ENCODE assay signal across 13 mouse cellular contexts in the genomic region with DNA sequence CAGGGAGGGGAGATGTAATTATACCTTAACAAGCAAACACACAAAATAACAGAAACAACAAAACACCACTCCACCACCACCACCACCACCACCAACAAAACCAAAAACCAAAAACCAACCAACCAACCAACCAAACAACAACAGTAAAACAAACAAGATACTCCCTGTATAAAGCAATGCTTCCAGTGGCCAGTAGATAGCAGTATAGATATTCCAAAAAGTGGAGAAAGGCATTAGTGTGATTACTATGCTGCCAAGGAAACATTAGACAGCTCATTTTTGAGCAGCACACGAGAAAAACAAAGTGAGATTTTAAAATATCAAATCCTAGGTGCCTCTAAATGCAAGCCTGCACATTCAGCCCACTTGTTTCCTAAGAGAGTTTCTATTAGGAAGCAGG. TPM values are rescaled to one million over a fixed set of nuclear protein-coding genes. Genes with fewer than 3 reads are reported as not detected.
DNase-seq lines count a peak whose midpoint lies in the region; ATAC-seq and TF ChIP-seq lines count a peak whose summit lies in the region.
"Had no signal": no experiment of that assay in that cellular context is flagged by ENCODE, and none has a peak within 500 bp of the region (broad histone marks: within the 10 kb centered on the region; RNA-seq: fewer than 3 reads in every experiment).

No protein-coding gene starts in this region.

- no peak overlapping the region for H3K27ac ChIP-seq in embryonic facial prominence, embryonic 11.5 days (replicated peaks; ENCODE audit: low read depth, low read length)
- H3K27ac ChIP-seq in embryonic facial prominence, embryonic 10.5 days (replicated peaks), result no peak overlapping the region
- no peak overlapping the region for H3K27ac ChIP-seq in kidney, adult 2 months (ENCODE audit: insufficient read depth, low read depth, low read length)
- H3K27ac ChIP-seq in midbrain, embryonic 16.5 days (ENCODE audit: low read length), result no peak overlapping the region
- no peak overlapping the region for H3K27ac ChIP-seq in midbrain, embryonic 11.5 days (ENCODE audit: low read depth, low read length)
- H3K27ac ChIP-seq: embryonic facial prominence, embryonic 13.5 days; heart, embryonic 13.5 days; liver, embryonic 14.5 days had no signal

- TF ChIP-seq POLR2A in kidney, adult 2 months (IDR thresholded peaks at IDR 0.05; ENCODE audit: low read depth, low read length), result no peak

- peak; percentile 1 for DNase-seq in embryonic facial prominence, embryonic 11.5 days (ENCODE audit: low spot score)
- no peak for DNase-seq in embryonic facial prominence, embryonic 10.5 days (ENCODE audit: low spot score)
- peak; percentile 16 for DNase-seq in kidney, adult 2 months
- DNase-seq in kidney, postnatal 4 days, result no peak
- DNase-seq in midbrain, embryonic 11.5 days (ENCODE audit: low spot score, missing footprints), result no peak
- no peak for DNase-seq in ovary, adult 18-20 months (ENCODE audit: low spot score)
- no peak for DNase-seq in embryo, embryonic 11 days
- DNase-seq: kidney, adult 8-10 months; thymus, postnatal 25 days had no signal

- no peak for TF ChIP-seq CTCF in kidney, adult 2 months (conservative IDR thresholded peaks at IDR 0.05; ENCODE audit: insufficient read depth, insufficient read length, low read depth, low read length)

- no peaks in the 10 kb centered on the region for H3K4me1 ChIP-seq in embryonic facial prominence, embryonic 11.5 days (ENCODE audit: control insufficient read depth, insufficient read depth, low read length)
- H3K4me1 ChIP-seq in embryonic facial prominence, embryonic 10.5 days, result no peaks in the 10 kb centered on the region
- no peaks in the 10 kb centered on the region for H3K4me1 ChIP-seq in kidney, adult 2 months (ENCODE audit: control insufficient read depth, insufficient read depth, low read length)
- no peaks in the 10 kb centered on the region for H3K4me1 ChIP-seq in midbrain, embryonic 16.5 days (ENCODE audit: control insufficient read depth, insufficient read depth, low read length)
- no peaks in the 10 kb centered on the region for H3K4me1 ChIP-seq in midbrain, embryonic 11.5 days (ENCODE audit: control insufficient read depth, insufficient read depth, low read length)
- H3K4me1 ChIP-seq: embryonic facial prominence, embryonic 13.5 days; heart, embryonic 13.5 days had no signal

- no peaks in the 10 kb centered on the region for H3K27me3 ChIP-seq in embryonic facial prominence, embryonic 11.5 days (ENCODE audit: control insufficient read depth, insufficient read depth, low read length)
- no peaks in the 10 kb centered on the region for H3K27me3 ChIP-seq in embryonic facial prominence, embryonic 10.5 days (replicated peaks; ENCODE audit: low read depth, poor library complexity, severe bottlenecking)
- H3K27me3 ChIP-seq in kidney, adult 2 months (replicated peaks; ENCODE audit: control insufficient read depth, insufficient read depth, low read length), result no peaks in the 10 kb centered on the region
- H3K27me3 ChIP-seq in midbrain, embryonic 16.5 days (ENCODE audit: control insufficient read depth, insufficient read depth, low read depth, low read length), result no peaks in the 10 kb centered on the region
- no peaks in the 10 kb centered on the region for H3K27me3 ChIP-seq in midbrain, embryonic 11.5 days (ENCODE audit: control insufficient read depth, insufficient read depth, low read length)
- H3K27me3 ChIP-seq: embryonic facial prominence, embryonic 13.5 days had no signal

- H3K4me2 ChIP-seq in embryonic facial prominence, embryonic 11.5 days (ENCODE audit: low read depth, low read length), result no peak overlapping the region
- H3K4me2 ChIP-seq in midbrain, embryonic 16.5 days (ENCODE audit: low read length), result no peak overlapping the region
- no peak overlapping the region for H3K4me2 ChIP-seq in midbrain, embryonic 11.5 days
- H3K4me2 ChIP-seq: embryonic facial prominence, embryonic 13.5 days; heart, embryonic 13.5 days had no signal

- no peak overlapping the region for H3K4me3 ChIP-seq in embryonic facial prominence, embryonic 11.5 days (ENCODE audit: low read depth, low read length)
- no peak overlapping the region for H3K4me3 ChIP-seq in embryonic facial prominence, embryonic 10.5 days
- H3K4me3 ChIP-seq in kidney, adult 2 months (ENCODE audit: insufficient read depth, low read depth, low read length), result no peak overlapping the region
- no peak overlapping the region for H3K4me3 ChIP-seq in midbrain, embryonic 16.5 days (ENCODE audit: low read depth, low read length)
- no peak overlapping the region for H3K4me3 ChIP-seq in midbrain, embryonic 11.5 days (ENCODE audit: low read depth, low read length)
- H3K4me3 ChIP-seq: embryonic facial prominence, embryonic 13.5 days; heart, embryonic 13.5 days had no signal

- no peaks in the 10 kb centered on the region for H3K9me3 ChIP-seq in embryonic facial prominence, embryonic 11.5 days (replicated peaks; ENCODE audit: control insufficient read depth, low read length)
- no peaks in the 10 kb centered on the region for H3K9me3 ChIP-seq in embryonic facial prominence, embryonic 10.5 days
- H3K9me3 ChIP-seq in midbrain, embryonic 16.5 days (replicated peaks; ENCODE audit: control insufficient read depth, low read length, poor library complexity, severe bottlenecking), result no peaks in the 10 kb centered on the region
- no peaks in the 10 kb centered on the region for H3K9me3 ChIP-seq in midbrain, embryonic 11.5 days (ENCODE audit: control insufficient read depth, low read length)
- H3K9me3 ChIP-seq: embryonic facial prominence, embryonic 13.5 days; heart, embryonic 13.5 days had no signal

- WGBS in embryonic facial prominence, embryonic 11.5 days, result 18% methylated on average over 1 of the region's 1 CpGs
- 25% methylated on average over 1 of the region's 1 CpGs for WGBS in embryonic facial prominence, embryonic 10.5 days
- 2% methylated on average over 1 of the region's 1 CpGs for WGBS in kidney, adult 2 months
- WGBS in midbrain, embryonic 16.5 days, result 2% methylated on average over 1 of the region's 1 CpGs
- 19% methylated on average over 1 of the region's 1 CpGs for WGBS in midbrain, embryonic 11.5 days

- no peak for ATAC-seq in embryonic facial prominence, embryonic 11.5 days (replicated peaks; ENCODE audit: insufficient number of reproducible peaks, low FRiP score, low TSS enrichment, low read depth)
- peak; percentile 64; the same call in 1 of the 2 replicates for ATAC-seq in midbrain, embryonic 16.5 days
- no peak for ATAC-seq in midbrain, embryonic 11.5 days (ENCODE audit: low FRiP score)

- H3K9ac ChIP-seq in embryonic facial prominence, embryonic 11.5 days (replicated peaks; ENCODE audit: low read length), result no peak overlapping the region
- H3K9ac ChIP-seq in midbrain, embryonic 16.5 days (ENCODE audit: low read depth, low read length), result no peak overlapping the region
- no peak overlapping the region for H3K9ac ChIP-seq in midbrain, embryonic 11.5 days (ENCODE audit: low read length)
- H3K9ac ChIP-seq: embryonic facial prominence, embryonic 13.5 days; heart, embryonic 13.5 days; liver, embryonic 14.5 days had no signal

- H3K36me3 ChIP-seq in embryonic facial prominence, embryonic 11.5 days (replicated peaks; ENCODE audit: control insufficient read depth, insufficient read depth, low read depth, low read length), result no peaks in the 10 kb centered on the region
- no peaks in the 10 kb centered on the region for H3K36me3 ChIP-seq in embryonic facial prominence, embryonic 10.5 days (replicated peaks)
- H3K36me3 ChIP-seq in kidney, adult 2 months (ENCODE audit: control insufficient read depth, insufficient read depth, low read length), result no peaks in the 10 kb centered on the region
- no peaks in the 10 kb centered on the region for H3K36me3 ChIP-seq in midbrain, embryonic 16.5 days (ENCODE audit: control insufficient read depth, insufficient read depth, low read length)
- no peaks in the 10 kb centered on the region for H3K36me3 ChIP-seq in midbrain, embryonic 11.5 days (ENCODE audit: control insufficient read depth, insufficient read depth, low read length)
- H3K36me3 ChIP-seq: embryonic facial prominence, embryonic 13.5 days; heart, embryonic 13.5 days had no signal

RNA-seq across cellular contexts. Expression of a gene that starts 6.2 kb away (rescaled TPM):
- 0.13 and 0.15 TPM in 2 replicates for polyA plus RNA-seq in embryonic facial prominence, embryonic 11.5 days (2014; fragmentation: Nextera tagmentation; extraction: Ambion mirVana)
- polyA plus RNA-seq in embryonic facial prominence, embryonic 10.5 days (2016; fragmentation: Nextera tagmentation; extraction: Ambion mirVana), result not detected in 2 replicates
- polyA plus RNA-seq in kidney, adult 2 months (2012; rRNA removed), result not detected in 2 replicates
- 0.49 and 0.77 TPM in 2 replicates for polyA plus RNA-seq in midbrain, embryonic 16.5 days (2015; fragmentation: Nextera tagmentation; extraction: Ambion mirVana)
- polyA plus RNA-seq in midbrain, embryonic 11.5 days (2014; fragmentation: Nextera tagmentation; extraction: Ambion mirVana), result 0.08 and 0.15 TPM in 2 replicates
- polyA plus RNA-seq: embryonic facial prominence, embryonic 13.5 days; heart, embryonic 13.5 days; liver, embryonic 14.5 days had no signal

Comparison
In these comparisons a context has a peak if more than half of its experiments do, and no peak if none do; other contexts are left out.
1. DNase-seq: peak in embryonic facial prominence, embryonic 11.5 days (single experiment) and kidney, adult 2 months (single experiment); none in embryonic facial prominence, embryonic 10.5 days (single experiment), kidney, postnatal 4 days (0 of 2), midbrain, embryonic 11.5 days (single experiment), ovary, adult 18-20 months (single experiment) and embryo, embryonic 11 days (single experiment).